ENCODE assay signal across 8 mouse cellular contexts in genomic region chr4:138367641-138368497, GRCm38 (mm10). TPM values are rescaled to one million over a fixed set of nuclear protein-coding genes. Genes with fewer than 3 reads are reported as not detected.
DNase-seq lines count a peak whose midpoint lies in the region; ATAC-seq and TF ChIP-seq lines count a peak whose summit lies in the region.

TSS of gene Cda (minus strand) at chr4:138367992.

- peak within 1 kb of the TSS; percentile 73 for H3K4me2 ChIP-seq in heart, embryonic 14.5 days (ENCODE audit: low read length)
- peak within 1 kb of the TSS; percentile 61 for H3K4me2 ChIP-seq in kidney, postnatal 0 days (ENCODE audit: low read length)

- H3K36me3 ChIP-seq in ES-Bruce4 (ENCODE audit: control insufficient read depth, insufficient read depth, low read length, poor library complexity, severe bottlenecking), result no peaks in the 10 kb centered on the region
- no peaks in the 10 kb centered on the region for H3K36me3 ChIP-seq in heart, embryonic 14.5 days (ENCODE audit: control insufficient read depth, insufficient read depth, low read length)
- H3K36me3 ChIP-seq in kidney, postnatal 0 days (ENCODE audit: insufficient read depth, low read length), result no peaks in the 10 kb centered on the region

- TF ChIP-seq POLR2A in ES-Bruce4 (IDR thresholded peaks at IDR 0.05; ENCODE audit: insufficient read depth, low read length), result no peak

- DNase-seq in fibroblast of lung, adult 2 months (ENCODE audit: low read depth), result peak; percentile 83
- peak; percentile 94 for DNase-seq in kidney, postnatal 0 days (ENCODE audit: low spot score)
- peak; percentile 88 for DNase-seq in lung, postnatal 14 days
- DNase-seq in retina, postnatal 1 day, result peak; percentile 89
- DNase-seq in layer of hippocampus, adult 9-10 months (ENCODE audit: low spot score), result no peak

- no peak within 1 kb of the TSS for H3K27ac ChIP-seq in ES-Bruce4 (ENCODE audit: insufficient read depth, low read length)
- H3K27ac ChIP-seq in brown adipose tissue, adult 24 weeks (replicated peaks; ENCODE audit: low read depth, low read length), result peak within 1 kb of the TSS; percentile 70
- peak within 1 kb of the TSS in 1 of 2 experiments; percentile 51; a peak in 3 of 4 replicates for H3K27ac ChIP-seq in heart, embryonic 14.5 days (replicated peaks in 1 of 2; ENCODE audit: control insufficient read depth in 1 of 2, insufficient read depth in 1 of 2, low read depth in 2 of 2, low read length in 2 of 2)
- H3K27ac ChIP-seq in kidney, postnatal 0 days, result peak within 1 kb of the TSS; percentile 38; the same call in 1 of the 2 replicates

- no peak within 1 kb of the TSS for H3K9ac ChIP-seq in ES-Bruce4 (ENCODE audit: low read depth, poor library complexity, severe bottlenecking)
- H3K9ac ChIP-seq in heart, embryonic 14.5 days (ENCODE audit: low read length), result peak within 1 kb of the TSS; percentile 69
- H3K9ac ChIP-seq in kidney, postnatal 0 days (ENCODE audit: low read depth, low read length), result peak within 1 kb of the TSS; percentile 31; the same call in 1 of the 2 replicates

- H3K27me3 ChIP-seq in ES-Bruce4 (ENCODE audit: control insufficient read depth, insufficient read depth, low read length, poor library complexity, severe bottlenecking), result no peaks in the 10 kb centered on the region
- H3K27me3 ChIP-seq in heart, embryonic 14.5 days (ENCODE audit: control insufficient read depth, insufficient read depth, low read length), result no peaks in the 10 kb centered on the region
- no peaks in the 10 kb centered on the region for H3K27me3 ChIP-seq in kidney, postnatal 0 days (ENCODE audit: insufficient read depth, low read length)

- WGBS in heart, embryonic 14.5 days, result 9% methylated on average over 31 of the region's 34 CpGs
- 3% methylated on average over 34 of the region's 34 CpGs for WGBS in kidney, postnatal 0 days

- TF ChIP-seq EP300 in ES-Bruce4 (IDR thresholded peaks at IDR 0.05; ENCODE audit: insufficient read depth, low read depth, low read length), result no peak

- H3K4me3 ChIP-seq in ES-Bruce4 (ENCODE audit: low read depth, low read length), result peak within 1 kb of the TSS; percentile 62
- H3K4me3 ChIP-seq in brown adipose tissue, adult 24 weeks (ENCODE audit: insufficient read depth, low read depth, low read length), result peak within 1 kb of the TSS; percentile 48
- H3K4me3 ChIP-seq in heart, embryonic 14.5 days (ENCODE audit: control insufficient read depth in 1 of 2, insufficient read depth in 1 of 2, low read depth in 1 of 2, low read length in 2 of 2), result peak within 1 kb of the TSS; percentile 39 to 42
- H3K4me3 ChIP-seq in kidney, postnatal 0 days (replicated peaks; ENCODE audit: low read depth, low read length), result peak within 1 kb of the TSS; percentile 31

- no peaks in the 10 kb centered on the region for H3K9me3 ChIP-seq in ES-Bruce4 (replicated peaks; ENCODE audit: control insufficient read depth, insufficient read depth, low read length, poor library complexity, severe bottlenecking)
- no peaks in the 10 kb centered on the region for H3K9me3 ChIP-seq in heart, embryonic 14.5 days (ENCODE audit: control insufficient read depth, low read length)
- H3K9me3 ChIP-seq in kidney, postnatal 0 days (replicated peaks; ENCODE audit: low read length), result no peaks in the 10 kb centered on the region

- H3K4me1 ChIP-seq in ES-Bruce4 (ENCODE audit: control insufficient read depth, insufficient read depth, low read length), result peaks cover 3% of the 10 kb centered on the region
- peaks cover 6% of the 10 kb centered on the region for H3K4me1 ChIP-seq in brown adipose tissue, adult 24 weeks (ENCODE audit: control insufficient read depth, insufficient read depth, insufficient read length, low read length)
- H3K4me1 ChIP-seq in heart, embryonic 14.5 days (ENCODE audit: control insufficient read depth in 2 of 2, insufficient read depth in 2 of 2, low read length in 2 of 2), result peaks cover 7 to 10% of the 10 kb centered on the region in 2 experiments; a peak in 2 of 4 replicates
- no peaks in the 10 kb centered on the region for H3K4me1 ChIP-seq in kidney, postnatal 0 days (replicated peaks; ENCODE audit: insufficient read depth, low read length)

- no peak for TF ChIP-seq CTCF in ES-Bruce4 (IDR thresholded peaks at IDR 0.05; ENCODE audit: low read depth, low read length)
- peak; percentile 41 for TF ChIP-seq CTCF in kidney, postnatal 0 days (IDR thresholded peaks at IDR 0.05; ENCODE audit: low read depth)

- peak; percentile 91 for ATAC-seq in heart, embryonic 14.5 days (ENCODE audit: insufficient number of reproducible peaks, insufficient read depth, low FRiP score, low read depth)
- ATAC-seq in kidney, postnatal 0 days (replicated peaks; ENCODE audit: low FRiP score, low read depth), result peak; percentile 90

RNA-seq across cellular contexts. Expression of gene Cda, which starts in this region (rescaled TPM):
- polyA plus RNA-seq in ES-Bruce4 (2011; ENCODE audit: insufficient read depth, insufficient read length, low read depth, missing spikeins), result 6.8 and 7.4 TPM in 2 replicates
- not detected in 2 replicates for polyA plus RNA-seq in brown adipose tissue, adult 24 weeks (2012; ENCODE audit: insufficient read depth, insufficient read length, missing spikeins)
- polyA plus RNA-seq in heart, embryonic 14.5 days (2014; fragmentation: Nextera tagmentation; extraction: Ambion mirVana), result 11.5 and 14.1 TPM in 2 replicates
- 48.1 and 49.5 TPM in 2 replicates for polyA plus RNA-seq in kidney, postnatal 0 days (2015; fragmentation: Nextera tagmentation; extraction: Ambion mirVana)
